Mouse (Mus musculus): ENCODE results near the gene Lpin3.

Gene Lpin3

GRCm38 (mm10) chr2:160887284-160887683 lies 6.8 kb downstream of the Lpin3 start:
- DNase-seq (ENCODE audit: low read depth, low spot score) = peak; percentile 84

GRCm38 (mm10) chr2:160887859-160888258 lies 7.4 kb downstream of the Lpin3 start:
- DNase-seq (ENCODE audit: low read depth, low spot score) = peak; percentile 81

- DNase-seq (ENCODE audit: low read depth, low spot score) = no peak
Observed at GRCm38 (mm10) chr2:160891045-160891444, 10.6 kb downstream of the Lpin3 start.

- DNase-seq (ENCODE audit: low read depth, low spot score) = no peak
Observed at GRCm38 (mm10) chr2:160891697-160892096, 11.2 kb downstream of the Lpin3 start.

GRCm38 (mm10) chr2:160901656-160902412 lies 21.4 kb downstream of the Lpin3 start:
- no peak for DNase-seq (ENCODE audit: low read depth, low spot score)

- no peak for DNase-seq (ENCODE audit: low read depth, low spot score)
Observed at GRCm38 (mm10) chr2:160905301-160905700, 24.8 kb downstream of the Lpin3 start.

- DNase-seq (ENCODE audit: low read depth, low spot score) = no peak
Observed at GRCm38 (mm10) chr2:160906101-160906500, 25.6 kb downstream of the Lpin3 start.

GRCm38 (mm10) chr2:160908607-160909006 lies 28.1 kb downstream of the Lpin3 start:
- DNase-seq (ENCODE audit: low read depth, low spot score) = no peak

- DNase-seq (ENCODE audit: low read depth, low spot score) = no peak
Observed at GRCm38 (mm10) chr2:160910633-160911032, 30.2 kb downstream of the Lpin3 start.

GRCm38 (mm10) chr2:160911558-160912201 lies 31.2 kb downstream of the Lpin3 start:
- no peak for DNase-seq (ENCODE audit: low read depth, low spot score)

GRCm38 (mm10) chr2:160912231-160912671 lies 31.8 kb downstream of the Lpin3 start, which contains the start of gene Emilin3:
Gene Emilin3, minus strand, starts transcription at chr2:160912328.
- DNase-seq (ENCODE audit: low read depth, low spot score) = peak; percentile 9

GRCm38 (mm10) chr2:160914656-160915055 lies 34.2 kb downstream of the Lpin3 start:
- DNase-seq (ENCODE audit: low read depth, low spot score) = no peak

GRCm38 (mm10) chr2:160915821-160916610 lies 35.5 kb downstream of the Lpin3 start:
- no peak for DNase-seq (ENCODE audit: low read depth, low spot score)

- DNase-seq (ENCODE audit: low read depth, low spot score) = no peak
Observed at GRCm38 (mm10) chr2:160916714-160917113, 36.2 kb downstream of the Lpin3 start.

- no peak for DNase-seq (ENCODE audit: low read depth, low spot score)
Observed at GRCm38 (mm10) chr2:160917313-160917712, 36.8 kb downstream of the Lpin3 start.

- no peak for DNase-seq (ENCODE audit: low read depth, low spot score)
Observed at GRCm38 (mm10) chr2:160918154-160918929, 37.9 kb downstream of the Lpin3 start.

- DNase-seq (ENCODE audit: low read depth, low spot score) = no peak
Observed at GRCm38 (mm10) chr2:160918930-160919215, 38.4 kb downstream of the Lpin3 start.

GRCm38 (mm10) chr2:160921285-160921684 lies 40.8 kb downstream of the Lpin3 start:
- no peak for DNase-seq (ENCODE audit: low read depth, low spot score)

- no peak for DNase-seq (ENCODE audit: low read depth, low spot score)
Observed at GRCm38 (mm10) chr2:160925203-160925602, 44.7 kb downstream of the Lpin3 start.

GRCm38 (mm10) chr2:160931378-160931777 lies 50.9 kb downstream of the Lpin3 start:
- DNase-seq (ENCODE audit: low read depth, low spot score) = peak; percentile 31

- DNase-seq (ENCODE audit: low read depth, low spot score) = no peak
Observed at GRCm38 (mm10) chr2:160932325-160932724, 51.9 kb downstream of the Lpin3 start.

- no peak for DNase-seq (ENCODE audit: low read depth, low spot score)
Observed at GRCm38 (mm10) chr2:160932981-160933380, 52.5 kb downstream of the Lpin3 start.
